Mouse (Mus musculus) adrenal gland, postnatal 25 days (tissue): ENCODE measurements around the gene Cntd1. TPM values are rescaled to one million over a fixed set of nuclear protein-coding genes. Genes with fewer than 3 reads are reported as not detected.
"Not testable (repeated sequence)": the region's sequence is repeated elsewhere in the genome, so short reads cannot be mapped to it uniquely, and the experiment has no call there.

ENCODE experiments used
- DNase-seq: peaks from one replicate; pipeline ENCODE4 v3.0.0; 2021; ENCODE audit warnings: mixed read lengths
- total RNA-seq: library from RNA; stranded (reverse); gene quantifications from 2 replicates; pipeline ENCODE4 v1.2.3, GENCODE M21; 2021

Cntd1 gene
- total RNA-seq, 1 experiment from 2014 or later: 0.73 TPM

- not testable (repeated sequence) for DNase-seq
Measured at GRCm38 (mm10) chr11:101330961-101331360, 52.1 kb downstream of the Cntd1 start.

GRCm38 (mm10) chr11:101332537-101332936, 53.7 kb downstream of the Cntd1 start:
- no peak for DNase-seq

- DNase-seq: no peak
Measured at GRCm38 (mm10) chr11:101334023-101334422, 55.2 kb downstream of the Cntd1 start.

GRCm38 (mm10) chr11:101334516-101334915, 55.7 kb downstream of the Cntd1 start:
- DNase-seq: no peak

- DNase-seq: no peak
Measured at GRCm38 (mm10) chr11:101335685-101336084, 56.9 kb downstream of the Cntd1 start.

GRCm38 (mm10) chr11:101338123-101338760, 59.4 kb downstream of the Cntd1 start:
- DNase-seq: no peak

Other genes with a start within 250 kb of the Cntd1 start
- gene Naglu, start 209.0 kb upstream of the Cntd1 start, total RNA-seq: 39.3 and 54.1 TPM in 2 replicates
- 2.6 and 3.3 TPM in 2 replicates for gene Hsd17b1, start 200.6 kb upstream of the Cntd1 start, total RNA-seq
- gene Coasy, start 196.4 kb upstream of the Cntd1 start, total RNA-seq: 93.5 and 115 TPM in 2 replicates
- 55.2 and 70.0 TPM in 2 replicates for gene Mlx, start 191.7 kb upstream of the Cntd1 start, total RNA-seq
- gene Psmc3ip, start 183.6 kb upstream of the Cntd1 start, total RNA-seq: 7.1 and 9.4 TPM in 2 replicates
- 53.5 and 64.1 TPM in 2 replicates for gene Retreg3, start 159.1 kb upstream of the Cntd1 start, total RNA-seq
- gene Tubg1, start 159.1 kb upstream of the Cntd1 start, total RNA-seq: 42.1 and 50.1 TPM in 2 replicates
- gene Tubg2, start 123.1 kb upstream of the Cntd1 start, total RNA-seq: 5.7 and 6.4 TPM in 2 replicates
- 6.6 and 9.1 TPM in 2 replicates for gene Cntnap1, start 108.5 kb upstream of the Cntd1 start, total RNA-seq
- 31.1 and 36.4 TPM in 2 replicates for gene Plekhh3, start 107.7 kb upstream of the Cntd1 start, total RNA-seq
- gene Ccr10, start 103.6 kb upstream of the Cntd1 start, total RNA-seq: 0.18 TPM in 1 of 2 replicates, not detected in the other
- 37.3 and 49.6 TPM in 2 replicates for gene Ezh1, start 52.5 kb upstream of the Cntd1 start, total RNA-seq
- 53.9 and 57.0 TPM in 2 replicates for gene Ramp2, start 33.0 kb upstream of the Cntd1 start, total RNA-seq
- 112 and 116 TPM in 2 replicates for gene Vps25, start 25.3 kb upstream of the Cntd1 start, total RNA-seq
- 1.7 and 2.6 TPM in 2 replicates for gene Wnk4, start 18.4 kb upstream of the Cntd1 start, total RNA-seq
- 67.9 and 74.9 TPM in 2 replicates for gene Coa3, start 102 bp downstream of the Cntd1 start, total RNA-seq
- gene Becn1, start 23.3 kb downstream of the Cntd1 start, total RNA-seq: 117 and 159 TPM in 2 replicates
- gene Psme3, start 37.2 kb downstream of the Cntd1 start, total RNA-seq: 126 and 131 TPM in 2 replicates
- 4.6 and 6.5 TPM in 2 replicates for gene Aoc2, start 46.1 kb downstream of the Cntd1 start, total RNA-seq
- 30.8 and 35.7 TPM in 2 replicates for gene Aoc3, start 51.6 kb downstream of the Cntd1 start, total RNA-seq
- gene G6pc, start 88.5 kb downstream of the Cntd1 start, total RNA-seq: 1.8 TPM in 2 replicates
- gene Aarsd1, start 138.6 kb downstream of the Cntd1 start, total RNA-seq: 34.0 and 36.3 TPM in 2 replicates
- gene Gm27029, start 145.8 kb downstream of the Cntd1 start, total RNA-seq: 3.7 and 4.2 TPM in 2 replicates
- gene Rundc1, start 146.1 kb downstream of the Cntd1 start, total RNA-seq: 26.3 and 26.4 TPM in 2 replicates
- 3.2 and 3.9 TPM in 2 replicates for gene Ptges3l, start 146.3 kb downstream of the Cntd1 start, total RNA-seq
- gene Rpl27, start 163.3 kb downstream of the Cntd1 start, total RNA-seq: 74.2 and 91.6 TPM in 2 replicates
- gene Ifi35, start 169.4 kb downstream of the Cntd1 start, total RNA-seq: 33.5 and 39.5 TPM in 2 replicates
- gene Rnd2, start 186.0 kb downstream of the Cntd1 start, total RNA-seq: 8.1 and 11.1 TPM in 2 replicates
- 104 and 112 TPM in 2 replicates for gene Vat1, start 187.2 kb downstream of the Cntd1 start, total RNA-seq